Mouse (Mus musculus) liver, postnatal 0 days (tissue): ENCODE measurements around the gene 1700102P08Rik.

Experiments
- CTCF ChIP-seq: sonication (generic); IDR thresholded peaks from 2 replicates; pipeline ENCODE4 v1.5.1; 2016; ENCODE audit warnings: antibody characterized with exemption, low read depth
- EP300 ChIP-seq: IDR thresholded peaks from 2 replicates; pipeline ENCODE4 v1.6.1; 2016; ENCODE audit warnings: antibody characterized with exemption, low read depth, mild to moderate bottlenecking

- TF ChIP-seq CTCF (no peak), EP300 (no peak)
These were observed 46.6 kb downstream of the 1700102P08Rik start for GRCm38 (mm10) chr9:108439176-108439575.
